Mouse (Mus musculus) T-helper 2 cell (primary cell): ENCODE measurements around the gene Lrrc1.

Experiments
- in situ Hi-C: fragments of 300-600 bp; cut with MboI, MseI; formaldehyde crosslinking; loops from one replicate; pipeline ENCODE4 v1.15.1; 2025; ENCODE audit warnings: high pct_unique_total_duplicates

Gene Lrrc1

DNA sequence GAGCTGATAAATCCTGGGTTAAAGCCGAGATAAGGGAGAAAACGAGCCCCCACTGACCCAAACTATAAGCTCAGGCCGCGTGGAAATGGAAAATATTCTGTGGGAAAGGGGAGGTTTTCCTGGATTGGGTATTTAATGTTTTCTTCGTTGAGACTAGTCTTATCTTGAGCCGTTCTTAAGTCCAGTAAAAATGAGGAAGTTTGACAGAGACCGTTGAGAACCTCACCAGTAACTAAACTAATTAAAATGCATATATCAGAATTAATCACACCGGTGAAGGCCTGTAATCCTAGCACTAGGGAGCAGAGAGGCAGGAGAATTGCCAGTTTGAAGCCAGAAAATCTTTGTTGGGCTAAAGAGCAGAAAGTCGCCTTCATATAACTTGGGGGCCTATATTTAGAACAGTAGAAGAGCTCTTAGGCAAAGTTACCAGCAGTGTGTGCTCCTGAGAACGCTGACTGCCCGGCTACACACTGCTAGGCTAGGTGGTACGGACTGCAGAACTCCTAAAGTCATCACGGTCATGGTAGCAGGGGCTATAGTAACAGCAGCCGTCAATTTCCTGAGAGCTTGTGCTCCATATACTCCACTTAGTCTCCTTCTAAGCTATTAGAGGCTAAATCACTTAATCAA lies 116.4 kb downstream of the Lrrc1 start:
- in situ Hi-C loops = no loop called here

DNA sequence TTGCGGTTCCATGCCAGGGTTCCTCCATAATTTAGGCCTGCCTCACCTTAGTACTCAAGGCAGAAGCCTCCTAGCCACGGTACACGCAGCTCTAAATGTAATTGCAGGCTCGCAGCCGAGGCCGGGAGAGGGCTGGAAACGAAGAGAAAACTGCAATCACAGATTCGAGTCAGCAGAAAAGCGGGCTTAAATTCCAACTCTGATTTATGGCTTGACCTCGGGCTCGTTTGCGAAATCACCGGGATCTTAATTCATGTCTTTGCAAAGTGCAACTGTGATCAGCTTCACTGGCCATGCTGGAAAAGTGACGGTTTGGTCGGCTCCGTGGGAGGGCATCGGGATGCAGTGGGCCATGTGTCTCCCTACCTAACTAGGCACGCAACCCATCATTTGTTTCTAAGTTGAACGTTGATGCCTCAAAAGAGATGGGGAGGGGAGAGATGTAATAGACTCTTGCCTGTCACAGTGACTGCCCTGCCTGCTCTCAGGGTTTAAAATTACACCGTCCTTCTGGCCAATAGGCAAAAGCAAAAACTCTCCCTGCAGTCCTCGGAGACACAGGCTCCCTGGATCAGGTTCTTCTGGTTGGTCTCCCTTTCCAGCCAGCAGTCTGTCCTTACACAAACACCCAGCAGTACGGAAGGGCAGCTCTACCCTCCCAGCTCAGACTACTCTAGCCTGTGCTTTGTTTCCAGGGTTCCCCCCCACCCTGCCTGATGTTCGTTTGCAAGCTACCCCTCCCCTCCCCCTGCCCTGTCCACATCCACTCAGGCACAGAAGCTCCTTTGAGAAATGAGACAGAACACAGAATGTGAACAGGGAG lies 117.2 kb downstream of the Lrrc1 start:
- in situ Hi-C loops = no loop called here

DNA sequence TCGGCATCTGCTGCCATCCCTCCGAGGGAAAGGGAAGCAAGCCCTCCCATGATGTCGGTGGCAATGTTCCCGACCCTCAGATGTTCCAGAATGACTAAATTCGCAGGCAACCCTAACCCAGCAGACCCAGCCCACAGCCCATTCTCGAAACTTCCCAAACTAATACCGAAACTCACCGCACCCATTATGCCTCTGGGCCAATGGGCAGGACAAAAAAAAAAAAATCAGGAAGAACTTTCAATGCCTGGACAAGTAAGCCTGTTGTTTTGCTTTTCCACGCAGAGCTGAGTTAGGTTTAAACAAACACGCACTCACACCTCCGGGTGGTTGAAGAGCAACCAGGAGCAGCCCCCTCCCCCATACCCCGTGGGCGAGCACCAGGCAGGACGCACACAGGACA lies 118.6 kb downstream of the Lrrc1 start:
- in situ Hi-C loops = no loop called here

DNA sequence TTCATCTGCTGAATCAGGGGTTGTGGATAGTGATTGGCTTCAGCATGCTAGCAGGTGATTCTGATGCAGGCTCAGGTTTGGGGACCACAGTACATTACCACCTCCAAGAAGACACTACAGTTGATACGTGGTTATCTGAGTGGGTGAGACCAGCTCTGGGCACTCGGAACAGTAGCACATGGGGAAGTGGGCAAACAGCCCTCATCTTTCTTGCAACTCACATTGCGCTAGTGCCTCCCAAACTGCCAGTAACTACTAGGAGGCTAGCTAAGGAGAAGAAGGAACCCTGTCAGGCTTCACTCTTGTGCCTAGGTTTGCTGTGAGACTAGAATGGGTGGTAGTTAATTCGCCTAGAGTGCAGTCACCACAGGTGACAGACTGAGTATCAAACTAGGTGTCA lies 119.1 kb downstream of the Lrrc1 start:
- in situ Hi-C loops = no loop called here

DNA sequence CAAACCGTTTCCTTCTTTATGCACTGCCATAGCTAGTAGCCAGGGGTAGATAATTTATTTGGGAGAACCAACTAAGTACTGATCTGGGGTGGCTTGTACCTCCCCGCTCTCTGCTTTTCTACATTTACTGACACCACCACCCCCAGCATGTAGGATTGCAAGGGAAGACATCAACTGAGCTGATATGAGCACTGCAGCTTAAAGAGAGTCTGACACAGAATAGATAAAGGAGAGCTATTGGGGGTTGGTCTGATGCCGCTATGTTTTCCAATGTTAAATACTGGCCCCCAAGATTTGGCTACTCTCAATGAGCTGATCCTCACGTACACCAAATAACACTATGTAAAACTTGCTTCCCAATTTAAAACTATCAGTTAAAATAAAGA lies 124.5 kb downstream of the Lrrc1 start:
- in situ Hi-C loops = no loop called here

DNA sequence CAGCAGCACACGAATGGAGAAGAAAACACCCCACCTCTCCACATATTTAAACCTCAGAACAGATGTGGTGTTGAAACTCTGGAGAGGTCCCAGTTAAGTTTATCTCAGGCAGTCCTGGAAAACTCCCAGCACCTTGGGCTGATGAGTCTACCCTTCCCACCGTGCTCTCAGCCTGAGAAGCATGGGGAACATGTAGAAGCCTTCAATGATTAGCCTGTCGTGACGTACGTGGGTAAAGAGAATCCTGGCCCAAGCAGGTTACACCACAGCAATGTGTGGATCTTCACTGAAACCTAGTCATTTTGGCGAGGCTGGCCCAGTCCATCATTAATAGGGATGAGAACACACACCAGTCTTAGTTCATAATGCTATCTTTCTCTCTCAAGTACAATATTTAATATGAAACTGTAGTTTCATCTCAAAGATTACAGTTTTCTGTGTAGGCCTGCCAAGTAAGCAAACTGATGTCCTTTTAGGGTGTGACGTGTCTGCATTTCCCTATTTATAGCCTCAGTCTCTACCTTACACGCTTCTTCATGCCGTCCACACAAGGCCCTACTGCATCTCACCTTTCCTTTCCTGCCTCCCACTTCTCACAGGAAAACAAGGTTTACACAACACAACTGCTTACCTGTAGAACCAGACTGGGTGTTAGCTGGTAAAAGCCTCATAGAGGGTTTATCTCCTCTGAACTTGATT lies 125.0 kb downstream of the Lrrc1 start:
- in situ Hi-C loops = no loop called here

DNA sequence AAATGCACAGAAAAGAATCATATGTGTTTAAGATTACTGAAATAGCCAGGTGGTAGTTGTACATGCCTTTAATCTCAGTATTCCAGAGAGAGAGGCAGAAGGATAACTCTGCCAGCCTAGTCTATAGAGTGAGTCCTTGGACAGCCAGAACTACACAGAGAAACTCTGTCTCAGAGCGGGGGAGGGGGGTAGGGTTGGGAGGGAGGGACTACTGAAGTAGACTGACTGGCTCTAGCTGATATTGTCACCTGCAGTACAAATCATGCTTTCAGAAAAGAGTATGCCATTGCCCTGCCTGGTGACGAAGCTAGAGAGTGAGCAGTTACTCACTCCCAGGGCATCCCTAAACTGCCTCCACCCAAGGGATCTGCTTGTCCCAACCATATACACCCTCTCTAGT lies 125.9 kb downstream of the Lrrc1 start:
- in situ Hi-C loops = no loop called here

DNA sequence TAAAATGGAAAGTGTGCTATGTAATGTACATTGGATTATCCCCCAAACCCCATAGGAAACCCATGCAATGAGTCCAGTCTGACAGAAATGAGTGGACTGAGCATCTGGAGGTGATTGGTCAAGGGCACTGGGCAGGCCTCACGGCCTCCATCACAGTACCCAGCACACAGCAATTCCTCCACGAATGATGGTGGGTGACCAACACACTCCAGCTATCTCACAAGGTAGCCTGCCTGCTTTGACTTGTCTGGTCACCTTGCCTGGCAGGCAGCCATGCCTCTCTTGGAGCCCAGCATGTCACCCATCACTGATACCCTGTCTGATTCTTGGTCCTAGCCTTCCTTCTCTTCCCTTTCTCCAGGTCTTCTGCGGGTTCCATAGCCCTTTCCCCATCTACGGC lies 128.2 kb downstream of the Lrrc1 start:
- in situ Hi-C loops = no loop called here

DNA sequence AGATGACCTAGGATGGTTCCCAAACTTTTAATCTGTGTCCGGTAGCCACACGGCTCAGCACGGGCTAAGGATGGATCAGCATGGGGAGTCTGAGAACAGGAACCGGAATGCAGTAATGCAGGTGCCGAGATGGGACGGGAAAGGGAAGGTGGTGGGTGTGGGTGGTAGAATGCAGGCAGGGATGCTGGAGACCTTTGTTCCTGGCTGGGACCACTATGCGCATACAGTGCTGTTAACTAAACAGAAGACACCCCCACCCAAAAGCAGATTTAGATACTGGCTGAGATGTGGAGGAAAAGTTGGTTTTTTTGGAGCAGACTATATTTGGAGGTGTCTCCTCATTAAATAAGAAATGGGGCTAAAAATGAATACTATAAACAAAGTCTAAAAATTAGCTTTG lies 128.7 kb downstream of the Lrrc1 start:
- in situ Hi-C loops = no loop called here

DNA sequence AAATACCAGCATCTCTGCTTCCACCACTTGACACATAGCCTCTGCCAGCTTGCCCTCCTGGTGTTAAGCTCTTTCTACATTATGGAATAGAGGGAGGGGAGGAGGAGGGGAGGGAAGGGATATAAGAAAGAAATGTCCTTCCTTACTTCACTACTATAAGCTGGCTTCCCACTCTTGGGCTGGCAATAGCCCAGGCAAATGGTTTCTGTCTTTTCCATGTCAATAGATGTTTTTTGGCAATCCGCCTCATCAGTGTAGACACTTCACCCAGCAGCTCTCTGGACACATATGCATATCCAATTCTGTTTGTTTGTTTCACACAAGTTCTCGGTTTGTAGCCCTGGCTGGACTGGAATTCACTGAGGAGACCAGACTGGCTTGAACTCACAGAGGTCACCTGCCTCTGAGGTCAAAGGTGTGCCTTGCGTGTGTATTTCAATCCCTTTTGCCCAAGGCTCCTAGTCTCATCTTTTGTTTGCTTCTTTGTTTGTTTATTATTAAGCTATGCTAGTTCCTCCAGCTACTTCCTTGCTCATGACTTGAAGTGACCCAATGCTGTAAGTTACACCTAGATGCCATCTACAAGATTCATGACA lies 132.7 kb downstream of the Lrrc1 start:
- in situ Hi-C loops = no loop called here

DNA sequence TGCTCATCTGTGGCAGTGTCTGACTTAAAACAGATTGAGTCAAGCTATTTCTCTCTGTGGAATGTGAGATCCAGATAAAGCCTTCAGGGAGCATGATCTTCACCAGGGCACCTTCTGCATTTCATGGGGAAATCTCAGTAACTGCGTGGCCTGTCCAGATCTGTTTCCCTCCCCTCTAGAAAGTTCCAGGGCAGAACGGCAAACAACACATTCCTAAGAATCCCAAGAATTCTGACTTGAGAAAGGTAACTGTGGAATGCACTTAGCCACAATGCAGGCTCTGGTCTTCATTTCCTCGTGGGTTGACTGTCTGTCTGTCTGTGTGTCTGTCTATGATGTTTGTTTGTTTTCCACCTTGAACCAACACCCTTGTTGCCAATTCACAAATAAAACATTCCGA lies 133.7 kb downstream of the Lrrc1 start:
- in situ Hi-C loops = no loop called here

DNA sequence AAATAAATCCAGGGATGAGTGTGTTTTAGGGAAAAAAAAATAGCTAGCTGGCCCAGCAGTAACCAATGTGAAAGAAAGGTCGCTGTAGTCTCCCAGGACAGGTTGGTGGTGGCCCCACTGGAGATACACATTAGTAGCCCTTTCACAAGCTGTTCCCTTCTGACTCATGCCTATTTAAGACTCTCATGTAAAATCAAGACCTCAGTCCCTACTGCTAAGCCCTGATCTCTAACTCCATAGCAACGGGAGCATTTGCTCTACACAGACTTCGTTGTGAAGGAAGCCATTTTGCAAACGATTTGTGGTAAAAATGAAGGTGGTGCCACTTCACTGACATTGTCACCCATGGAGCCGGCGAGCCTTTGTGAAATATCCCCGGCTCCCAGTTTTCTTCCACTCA lies 134.1 kb downstream of the Lrrc1 start:
- in situ Hi-C loops = no loop called here

DNA sequence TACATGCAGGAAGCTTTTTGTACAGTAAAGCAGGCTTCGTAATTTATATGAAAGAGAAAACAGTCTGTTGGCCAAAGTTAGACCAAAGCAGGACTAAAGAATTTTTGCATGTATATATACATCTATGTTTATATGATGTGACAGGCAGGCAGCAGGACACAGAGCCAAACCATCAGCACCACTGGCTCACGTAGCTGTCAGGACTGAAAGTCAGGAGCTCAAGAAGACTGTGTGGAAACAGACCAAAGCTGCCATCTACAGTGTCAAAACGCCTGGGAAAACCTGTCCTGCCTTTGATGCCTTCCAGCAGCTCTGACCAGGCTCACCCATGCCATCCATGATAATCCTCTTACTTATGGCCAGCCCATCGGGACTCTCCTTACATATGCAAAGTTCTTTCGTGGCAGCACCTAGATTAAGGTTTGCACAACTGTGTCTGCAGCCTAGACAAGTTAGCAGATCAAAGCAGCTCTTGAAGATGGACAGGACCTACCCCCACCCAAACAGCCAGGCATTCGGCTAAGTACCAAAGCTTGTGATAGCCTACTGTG lies 136.5 kb downstream of the Lrrc1 start:
- in situ Hi-C loops = loop anchor here (5.0 kb wide), 1 partner anchor 194 kb away; no protein-coding TSS in a partner anchor

DNA sequence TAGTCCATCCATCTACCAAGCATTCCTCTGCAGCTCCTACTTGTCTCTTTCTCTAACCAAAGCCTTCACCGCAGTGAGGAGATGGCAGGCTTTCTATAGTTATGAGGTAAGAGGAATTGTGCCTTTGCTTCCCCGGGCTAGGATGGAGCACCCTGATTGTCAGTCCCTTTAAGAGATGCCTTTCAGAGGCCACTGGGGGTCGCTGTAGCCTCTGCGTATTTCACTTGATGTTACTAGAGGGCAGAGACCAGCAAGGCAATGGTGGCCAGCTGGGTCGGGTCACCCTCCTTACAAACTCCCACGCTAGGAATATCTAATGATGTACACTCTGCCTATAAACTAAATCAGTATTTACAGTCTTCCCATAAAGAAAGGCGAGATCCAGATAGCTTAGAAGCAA lies 137.8 kb downstream of the Lrrc1 start:
- in situ Hi-C loops = loop anchor here (5.0 kb wide), 1 partner anchor 195 kb away; no protein-coding TSS in a partner anchor

DNA sequence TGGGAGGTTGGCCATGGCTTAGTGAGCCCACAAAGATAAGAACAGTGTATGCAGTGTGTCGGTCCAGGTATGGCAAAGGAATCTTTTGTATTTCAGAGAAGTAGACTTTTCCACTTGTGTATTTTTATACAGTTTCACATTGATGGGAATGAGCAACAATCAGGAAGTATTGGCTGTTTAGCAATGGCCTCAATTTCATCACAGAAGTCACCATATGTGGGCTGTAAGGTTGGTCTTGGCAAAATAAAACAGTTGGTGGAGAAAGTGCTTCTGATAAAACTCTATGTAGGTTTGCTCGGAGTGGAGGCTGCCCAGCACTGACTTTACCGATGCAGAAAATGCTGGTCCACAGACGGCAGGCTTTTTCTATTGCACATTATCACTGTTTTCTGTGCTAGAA lies 140.2 kb downstream of the Lrrc1 start:
- in situ Hi-C loops = no loop called here

DNA sequence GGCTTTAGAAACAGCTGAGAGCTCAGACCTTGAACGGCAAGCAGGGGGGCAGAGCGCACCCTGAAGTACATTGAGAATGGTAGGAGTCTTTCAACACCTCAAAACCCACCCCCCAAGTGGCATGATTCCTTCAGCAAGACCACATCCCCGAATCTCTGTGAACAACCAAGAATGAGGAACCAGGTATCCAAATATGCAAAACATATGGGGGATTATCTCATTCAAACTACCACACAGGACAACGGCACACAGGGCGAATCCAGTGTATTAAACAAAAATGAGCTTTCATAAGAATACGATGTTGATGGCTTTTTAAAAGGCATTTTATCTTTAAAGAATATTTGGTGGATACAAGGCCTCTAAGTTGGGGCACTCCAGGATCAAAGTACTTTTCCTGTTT lies 140.7 kb downstream of the Lrrc1 start:
- in situ Hi-C loops = no loop called here

DNA sequence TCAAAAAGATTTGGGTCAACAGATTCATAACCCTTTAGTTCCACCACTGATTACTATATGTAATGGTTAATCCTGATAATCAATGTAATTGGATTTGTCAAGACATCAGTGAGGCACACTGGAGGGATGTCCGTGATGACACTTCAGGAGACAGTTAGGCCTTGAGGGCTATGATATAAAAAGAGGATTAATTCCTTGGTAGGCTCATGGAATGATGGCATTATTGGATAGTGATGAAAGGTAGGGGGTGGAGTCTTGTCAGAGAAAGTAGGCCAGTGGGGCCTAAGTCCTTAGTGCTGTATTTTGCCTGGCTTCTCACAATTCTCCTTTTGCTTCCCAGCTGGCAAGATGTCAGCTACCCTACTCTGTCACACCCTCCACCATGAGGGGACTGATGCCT lies 141.7 kb downstream of the Lrrc1 start:
- in situ Hi-C loops = no loop called here

DNA sequence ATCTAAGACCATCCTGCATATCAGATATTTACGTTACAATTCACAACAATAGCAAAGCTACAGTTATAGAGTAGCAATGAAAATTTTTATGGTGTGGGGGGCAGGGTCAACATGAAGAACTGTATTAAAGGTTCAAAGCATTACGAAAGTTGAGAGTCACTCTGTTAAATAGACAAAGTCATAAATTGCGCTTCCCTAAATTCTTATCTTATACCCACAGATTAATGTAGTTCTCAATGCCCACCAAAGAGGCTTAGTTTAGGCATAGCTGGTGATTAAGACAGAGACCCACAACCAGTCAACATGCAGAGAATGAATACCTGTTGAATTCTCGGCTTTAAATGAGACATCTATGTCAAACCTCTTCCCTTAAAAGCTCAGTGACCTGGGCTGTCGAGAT lies 144.9 kb downstream of the Lrrc1 start:
- in situ Hi-C loops = no loop called here

DNA sequence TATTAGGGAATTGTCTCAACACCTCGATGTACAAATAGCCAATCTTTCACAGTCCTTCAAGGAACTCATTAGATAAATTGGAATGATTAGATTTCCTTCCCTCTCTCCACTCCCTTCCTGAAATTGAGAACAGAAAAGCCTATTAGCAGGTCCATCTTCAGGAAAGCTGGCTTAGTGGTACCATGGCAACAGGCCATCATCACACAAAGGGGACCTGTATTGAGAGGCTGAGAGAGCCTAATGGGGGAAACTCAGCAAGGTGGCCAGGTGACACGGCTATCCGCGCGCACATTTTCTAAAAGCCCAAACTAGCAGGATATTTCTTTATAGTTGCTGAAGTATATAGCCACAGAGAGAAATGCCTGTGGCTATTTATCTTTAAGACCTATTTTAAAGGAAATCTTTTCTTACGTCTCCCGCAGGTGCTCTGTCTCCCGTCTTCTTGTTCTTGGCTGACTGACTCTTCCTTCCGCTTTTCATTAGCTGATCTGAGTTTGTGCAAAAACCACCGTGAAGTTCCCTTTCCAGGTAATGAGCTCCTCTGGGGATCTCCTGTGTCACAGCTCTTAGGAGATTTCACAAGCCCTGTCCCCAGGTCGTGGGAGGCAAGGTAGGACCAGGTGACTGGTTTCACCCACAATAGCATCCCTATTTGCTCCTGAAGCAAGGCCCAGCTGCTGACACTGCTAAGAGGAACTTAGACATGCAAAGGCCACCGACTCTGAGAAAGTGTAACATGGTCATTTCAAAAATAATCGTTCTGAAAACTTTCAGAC lies 145.6 kb downstream of the Lrrc1 start:
- in situ Hi-C loops = no loop called here

DNA sequence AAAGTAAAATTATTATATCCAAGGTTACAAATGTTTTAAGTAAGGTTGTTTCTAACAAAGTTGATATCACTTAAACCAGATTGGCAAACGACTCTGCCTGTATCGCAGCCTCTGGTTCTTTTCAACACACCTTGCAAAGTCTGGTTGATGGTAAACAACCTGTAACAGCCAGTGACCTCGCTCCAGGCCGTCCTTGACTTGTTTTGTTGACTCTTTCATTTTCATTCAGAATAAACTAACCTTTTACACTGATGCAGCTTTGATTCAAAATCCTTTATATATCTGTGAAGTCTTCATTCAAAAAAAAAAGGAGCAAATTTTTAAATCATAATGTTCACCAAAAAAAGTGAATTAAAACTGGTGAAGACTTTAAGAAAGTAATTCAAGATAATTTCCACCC lies 147.6 kb downstream of the Lrrc1 start:
- in situ Hi-C loops = no loop called here

DNA sequence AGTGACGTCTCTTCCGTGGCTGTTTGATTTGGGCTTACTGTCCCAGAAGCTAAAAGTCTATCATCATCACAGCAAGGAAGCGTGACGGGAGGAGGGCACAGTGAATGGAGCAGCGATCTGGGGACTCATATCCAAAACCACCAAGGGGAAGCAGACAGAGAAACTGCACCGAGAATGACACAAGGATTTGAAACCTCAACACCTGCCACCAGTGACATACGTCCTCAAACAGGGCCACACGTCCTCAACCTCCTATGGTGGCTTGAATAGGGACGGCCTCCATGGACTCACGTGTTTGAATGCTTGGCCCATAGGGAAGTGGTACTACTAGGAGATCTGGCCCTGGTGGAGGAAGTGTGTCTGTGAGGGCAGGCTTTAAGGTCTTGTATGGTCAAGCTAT lies 153.4 kb downstream of the Lrrc1 start:
- in situ Hi-C loops = no loop called here
